Comparison of ENCODE assay signal across 8 mouse cellular contexts in the genomic region with DNA sequence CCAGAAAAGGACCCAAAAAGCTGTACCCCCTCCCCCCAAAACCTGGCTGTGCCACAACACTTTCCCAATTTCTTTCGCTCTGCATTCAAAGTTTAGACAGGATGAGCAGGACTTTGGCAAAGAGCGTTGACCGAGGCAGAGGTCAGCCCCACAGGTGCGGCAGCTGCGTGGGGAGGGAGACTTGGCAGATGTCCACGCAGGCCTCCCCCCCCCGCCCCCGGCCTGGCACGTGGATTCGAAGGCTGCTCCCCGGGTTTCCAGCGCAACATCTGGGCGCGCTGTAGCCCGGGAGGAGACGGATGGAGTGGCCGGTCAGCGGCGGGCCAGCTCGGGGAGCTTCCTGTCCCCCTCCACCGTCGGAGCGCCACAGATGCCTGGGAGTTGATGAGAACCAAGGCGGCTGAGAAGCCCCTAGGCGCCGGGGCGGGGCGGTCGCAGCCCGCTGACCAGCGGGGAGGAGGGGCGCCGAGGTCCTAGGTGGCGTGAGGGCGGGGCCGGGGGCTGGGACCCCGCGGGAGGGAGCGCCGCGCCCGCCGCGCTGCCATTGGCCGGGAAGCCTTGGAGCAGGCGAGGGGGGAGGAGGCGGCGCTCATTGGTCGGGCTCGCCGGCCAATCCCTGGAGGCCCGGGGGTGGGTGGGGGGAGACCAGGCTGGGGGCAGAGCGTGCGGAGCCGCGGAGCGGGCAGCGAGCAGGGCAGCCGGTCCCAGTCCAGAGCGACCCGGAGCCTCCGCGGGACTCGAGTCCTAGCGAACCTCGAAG. TPM values are rescaled to one million over a fixed set of nuclear protein-coding genes. Genes with fewer than 3 reads are reported as not detected.
DNase-seq lines count a peak whose midpoint lies in the region; ATAC-seq and TF ChIP-seq lines count a peak whose summit lies in the region.

TSS of gene Cnn3 (plus strand) at position 637 of the 760 bp plus-strand sequence.

- peak; percentile 93 for ATAC-seq in forebrain, postnatal 0 days

- H3K27ac ChIP-seq in ES-E14 (ENCODE audit: insufficient read depth, low read depth, low read length, poor library complexity, severe bottlenecking) = peak within 1 kb of the TSS; percentile 86
- no peak within 1 kb of the TSS; the same call in 1 of the 2 replicates for H3K27ac ChIP-seq in cerebellum, adult 2 months (ENCODE audit: insufficient read depth, low read length)
- H3K27ac ChIP-seq in forebrain, postnatal 0 days (ENCODE audit: low read depth, low read length) = peak within 1 kb of the TSS; percentile 93
- peak within 1 kb of the TSS; percentile 66 for H3K27ac ChIP-seq in olfactory bulb, adult 2 months (ENCODE audit: insufficient read depth, low read depth, low read length)

- in situ Hi-C loops in ES-E14 (cut with MboI; ENCODE audit: low sequenced_read_pairs in 2 of 2, unreplicated experiment in 2 of 2) = no loop called here

- peak within 1 kb of the TSS; percentile 91 for H3K9ac ChIP-seq in ES-E14 (ENCODE audit: insufficient read depth, low read depth, low read length, poor library complexity, severe bottlenecking)
- H3K9ac ChIP-seq in forebrain, postnatal 0 days = peak within 1 kb of the TSS; percentile 95

- no peaks in the 10 kb centered on the region for H3K27me3 ChIP-seq in cerebellum, adult 2 months (ENCODE audit: control insufficient read depth, insufficient read depth, low read length)
- no peaks in the 10 kb centered on the region for H3K27me3 ChIP-seq in forebrain, postnatal 0 days (ENCODE audit: insufficient read depth, low read length)

- peak; percentile 92 for DNase-seq in ES-E14 (ENCODE audit: low read depth, low spot score)
- peak; percentile 84 to 90 for DNase-seq in cerebellum, adult 2 months
- DNase-seq in forebrain, postnatal 0 days = peak; percentile 93
- DNase-seq in heart, postnatal 36 days = peak; percentile 86 to 90
- DNase-seq in layer of hippocampus, adult 18-20 months (ENCODE audit: low spot score in 2 of 2) = peak; percentile 84 to 91
- peak; percentile 81 for DNase-seq in lung, adult 2 months
- peak; percentile 75 to 77 for DNase-seq in thymus, adult 18-20 months

- no peaks in the 10 kb centered on the region for H3K36me3 ChIP-seq in ES-E14 (ENCODE audit: control insufficient read depth, insufficient read depth, low read length, poor library complexity, severe bottlenecking)
- H3K36me3 ChIP-seq in forebrain, postnatal 0 days (ENCODE audit: insufficient read depth) = no peaks in the 10 kb centered on the region

- 2% methylated on average over 66 of the region's 66 CpGs for WGBS in cerebellum, adult 2 months
- WGBS in forebrain, postnatal 0 days = 7% methylated on average over 55 of the region's 66 CpGs
- 1% methylated on average over 62 of the region's 66 CpGs for WGBS in lung, adult 2 months
- WGBS in olfactory bulb, adult 2 months = 1% methylated on average over 65 of the region's 66 CpGs

- peak within 1 kb of the TSS; percentile 88 to 89 for H3K4me3 ChIP-seq in ES-E14 (ENCODE audit: insufficient read depth in 1 of 2, low read depth in 1 of 2, low read length in 2 of 2, poor library complexity in 1 of 2, severe bottlenecking in 1 of 2)
- H3K4me3 ChIP-seq in cerebellum, adult 2 months (replicated peaks; ENCODE audit: insufficient read depth, low read depth, low read length) = peak within 1 kb of the TSS; percentile 51
- H3K4me3 ChIP-seq in forebrain, postnatal 0 days (ENCODE audit: low read depth, low read length) = peak within 1 kb of the TSS; percentile 87
- H3K4me3 ChIP-seq in lung, adult 2 months (replicated peaks; ENCODE audit: extremely low read depth, low read depth, low read length) = peak within 1 kb of the TSS; percentile 88
- H3K4me3 ChIP-seq in olfactory bulb, adult 2 months (ENCODE audit: insufficient read depth, low read depth, low read length) = peak within 1 kb of the TSS; percentile 81

- H3K4me2 ChIP-seq in forebrain, postnatal 0 days (ENCODE audit: low read depth) = peak within 1 kb of the TSS; percentile 96

- peaks cover 7 to 8% of the 10 kb centered on the region in 2 experiments; a peak in 3 of 4 replicates for H3K4me1 ChIP-seq in ES-E14 (ENCODE audit: control insufficient read depth in 2 of 2, insufficient read depth in 2 of 2, low read length in 2 of 2, poor library complexity in 1 of 2)
- H3K4me1 ChIP-seq in cerebellum, adult 2 months (ENCODE audit: control insufficient read depth, insufficient read depth, low read length) = no peaks in the 10 kb centered on the region
- peaks cover 26% of the 10 kb centered on the region for H3K4me1 ChIP-seq in forebrain, postnatal 0 days (ENCODE audit: insufficient read depth)
- H3K4me1 ChIP-seq in lung, adult 2 months (ENCODE audit: control insufficient read depth, insufficient read depth, low read length) = peaks cover 4% of the 10 kb centered on the region
- H3K4me1 ChIP-seq in olfactory bulb, adult 2 months (ENCODE audit: control insufficient read depth, insufficient read depth, low read length) = peaks cover 9% of the 10 kb centered on the region

- TF ChIP-seq POLR2A in cerebellum, adult 2 months (IDR thresholded peaks at IDR 0.05; ENCODE audit: borderline replicate concordance, insufficient read depth, low read length) = peak; percentile 53; the same call in 1 of the 2 replicates
- peak; percentile 93 for TF ChIP-seq POLR2A in lung, adult 2 months (IDR thresholded peaks at IDR 0.05; ENCODE audit: borderline replicate concordance, extremely low read depth, low read depth, low read length)
- TF ChIP-seq POLR2A in olfactory bulb, adult 2 months (IDR thresholded peaks at IDR 0.05; ENCODE audit: insufficient read depth, low read depth, low read length) = peak; percentile 60; the same call in 1 of the 2 replicates

- H3K9me3 ChIP-seq in ES-E14 (ENCODE audit: control insufficient read depth, insufficient read depth, low read depth, low read length) = no peaks in the 10 kb centered on the region
- no peaks in the 10 kb centered on the region for H3K9me3 ChIP-seq in forebrain, postnatal 0 days (ENCODE audit: low read length)

- no peak for TF ChIP-seq CTCF in cerebellum, adult 2 months (IDR thresholded peaks at IDR 0.05; ENCODE audit: borderline replicate concordance, insufficient read depth, low read depth, low read length)
- TF ChIP-seq CTCF in forebrain, postnatal 0 days (IDR thresholded peaks at IDR 0.05; ENCODE audit: low read depth) = no peak
- no peak for TF ChIP-seq CTCF in lung, adult 2 months (IDR thresholded peaks at IDR 0.05; ENCODE audit: insufficient read depth, low read length)
- TF ChIP-seq CTCF in olfactory bulb, adult 2 months (IDR thresholded peaks at IDR 0.05; ENCODE audit: insufficient read depth, low read depth, low read length) = no peak

- intact Hi-C loops in heart, postnatal 36 days (cut with DNase I) = loop anchor here (2.0 kb wide), 4 partner anchors 17 to 119 kb away; no protein-coding TSS in a partner anchor

TF ChIP-seq in ES-E14, 5 proteins besides CTCF, POLR2A, EP300 and RAD21:
- TF ChIP-seq ZC3H11A (IDR thresholded peaks at IDR 0.05; ENCODE audit: borderline replicate concordance, low read depth, low read length) (no peak), HCFC1 (IDR thresholded peaks at IDR 0.05; ENCODE audit: borderline replicate concordance, insufficient read depth, low read length) (0 out of 2 replicates have a peak, but pooled peaks have one; percentile 17)
TF ChIP-seq in ES-E14: peak in this region for 1.

RNA-seq across cellular contexts. Expression of gene Cnn3, which starts in this region (rescaled TPM):
- total RNA-seq in ES-E14 (2012; rRNA removed) = 140 and 241 TPM in 2 replicates
- polyA plus RNA-seq in cerebellum, adult 2 months (2012; rRNA removed) = 170 and 177 TPM in 2 replicates
- total RNA-seq in forebrain, postnatal 0 days (2014; rRNA removed) = 128 and 150 TPM in 2 replicates
- 307 and 319 TPM in 2 replicates for polyA plus RNA-seq in forebrain, postnatal 0 days (2015; fragmentation: Nextera tagmentation; extraction: Ambion mirVana)
- total RNA-seq in heart, postnatal 36 days (2021) = 10 to 100 TPM; 42.1 to 43.8 TPM
- 100 to 1,000 TPM; 107 to 110 TPM for total RNA-seq in layer of hippocampus, adult 18-20 months (2021)
- 165 and 170 TPM in 2 replicates for polyA plus RNA-seq in lung, adult 2 months (2012; rRNA removed)
- not detected in 2 replicates for polyA plus RNA-seq in olfactory bulb, adult 2 months (2012; ENCODE audit: insufficient read depth, insufficient read length, low replicate concordance, missing spikeins)
